Mouse (Mus musculus) C2C12 (cell line): Measurements from ENCODE around the gene Nek8.
A peak's percentile ranks its signal among the peaks of the same experiment; 100 is the strongest.

Source experiments
- CTCF ChIP-seq: IDR thresholded peaks from one replicate; pipeline ENCODE4 v1.5.1; 2011; ENCODE audit not compliant: control insufficient read depth, insufficient read depth, insufficient read length
- MAX ChIP-seq: IDR thresholded peaks from one replicate; pipeline ENCODE4 v1.6.1; 2011; ENCODE audit warnings: mild to moderate bottlenecking, control low read depth
- MYOG ChIP-seq: IDR thresholded peaks from one replicate; pipeline ENCODE4 v1.6.1; 2011; ENCODE audit not compliant: control insufficient read depth, insufficient read length; ENCODE audit errors: extremely low read depth

GRCm38 (mm10) chr11:78172034-78172747, 4.3 kb downstream of the Nek8 start:
- peak; percentile 6 for TF ChIP-seq CTCF
- TF ChIP-seq MYOG, result no peak
- TF ChIP-seq MAX, result no peak
